Mouse (Mus musculus) spleen, adult 12 weeks (tissue): Measurements from ENCODE around the gene Tdrd1.

Experiments used
- DNase-seq: peaks from one replicate; pipeline ENCODE4 v3.0.0; 2022; ENCODE audit warnings: low spot score

Gene Tdrd1

DNA sequence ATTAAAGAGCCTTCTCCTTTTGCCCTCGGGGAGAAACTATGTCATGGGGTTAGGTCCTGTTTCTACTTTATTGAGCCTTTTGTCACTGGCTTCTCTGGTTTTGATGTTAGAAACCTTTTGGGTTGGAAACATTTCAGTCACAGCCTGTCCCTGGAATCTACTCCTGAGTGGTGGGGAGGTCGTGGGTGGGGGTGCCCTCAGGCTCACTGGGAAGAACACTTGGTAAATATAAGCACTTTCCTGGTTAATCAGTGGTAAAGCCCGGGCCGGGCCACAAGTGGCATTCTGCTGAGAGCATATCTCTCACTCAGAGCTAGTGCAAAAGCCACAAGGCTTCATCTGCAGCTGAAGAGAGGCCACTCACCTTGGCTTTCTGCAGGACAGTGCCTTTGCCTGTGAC, 87.8 kb downstream of the Tdrd1 start:
- DNase-seq = no peak

DNA sequence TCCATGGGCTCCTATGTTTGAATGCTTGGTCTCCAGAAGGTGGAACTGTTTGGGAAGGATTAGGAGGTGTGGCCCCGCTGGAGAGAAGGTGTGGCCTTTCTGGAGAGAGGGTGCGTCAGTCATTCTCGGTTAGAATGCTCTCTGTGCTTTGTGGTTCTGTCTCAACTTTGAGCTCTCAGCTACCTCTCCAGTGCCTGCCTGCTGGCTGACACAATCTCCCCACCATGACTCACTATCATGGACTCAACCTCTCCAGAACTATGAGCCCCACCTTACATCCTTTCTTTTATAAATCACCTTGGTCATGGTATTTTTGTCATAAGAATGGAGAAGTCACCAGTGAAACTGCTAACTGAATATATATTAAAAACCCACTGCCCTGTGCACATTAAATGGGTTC, 88.6 kb downstream of the Tdrd1 start:
- no peak for DNase-seq

DNA sequence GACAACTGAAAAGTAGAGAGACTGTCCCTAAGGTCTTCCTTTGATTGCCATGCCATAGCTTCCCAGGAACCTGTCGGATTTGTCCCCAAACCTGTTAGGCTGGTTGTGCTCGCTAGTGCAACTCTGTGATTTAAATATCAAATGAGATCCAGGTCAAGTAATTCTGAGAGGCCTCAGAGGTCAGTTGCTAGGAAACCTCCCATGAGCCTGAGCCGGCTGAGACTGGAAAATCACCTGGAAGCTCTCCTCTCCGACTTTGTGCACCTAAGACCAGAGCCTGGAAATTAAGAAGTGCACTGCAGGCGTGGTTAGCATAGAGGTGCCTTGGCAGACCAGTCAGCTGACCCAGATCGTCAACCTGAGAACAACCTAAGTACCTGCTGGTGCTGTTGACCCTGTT, 89.1 kb downstream of the Tdrd1 start:
- DNase-seq = no peak
